Mouse (Mus musculus): ENCODE data around the gene Cacna1d.

Cacna1d gene

GRCm38 (mm10) chr14:30022471-30022870 lies 468.8 kb downstream of the Cacna1d start:
- DNase-seq (ENCODE audit: low read depth, low spot score) = no peak

GRCm38 (mm10) chr14:30019792-30020575 lies 471.3 kb downstream of the Cacna1d start:
- no peak for DNase-seq (ENCODE audit: low read depth, low spot score)

- DNase-seq (ENCODE audit: low read depth, low spot score) = no peak
Measured at GRCm38 (mm10) chr14:30019375-30019774, 471.9 kb downstream of the Cacna1d start.

GRCm38 (mm10) chr14:30018846-30019245 lies 472.4 kb downstream of the Cacna1d start:
- no peak for DNase-seq (ENCODE audit: low read depth, low spot score)

- DNase-seq (ENCODE audit: low read depth, low spot score) = no peak
Measured at GRCm38 (mm10) chr14:30018463-30018801, 472.8 kb downstream of the Cacna1d start.

- no peak for DNase-seq (ENCODE audit: low read depth, low spot score)
Measured at GRCm38 (mm10) chr14:30017794-30018462, 473.3 kb downstream of the Cacna1d start.

- DNase-seq (ENCODE audit: low read depth, low spot score) = no peak
Measured at GRCm38 (mm10) chr14:30016666-30017065, 474.6 kb downstream of the Cacna1d start.

GRCm38 (mm10) chr14:30015008-30015407 lies 476.2 kb downstream of the Cacna1d start:
- no peak for DNase-seq (ENCODE audit: low read depth, low spot score)

GRCm38 (mm10) chr14:30014487-30014886 lies 476.8 kb downstream of the Cacna1d start:
- peak; percentile 51 for DNase-seq (ENCODE audit: low read depth, low spot score)

- peak; percentile 26 for DNase-seq (ENCODE audit: low read depth, low spot score)
Measured at GRCm38 (mm10) chr14:30011886-30012560, 479.2 kb downstream of the Cacna1d start.

- DNase-seq (ENCODE audit: low read depth, low spot score) = peak; percentile 32
Measured at GRCm38 (mm10) chr14:30009864-30010560, 481.2 kb downstream of the Cacna1d start.

- peak; percentile 44 for DNase-seq (ENCODE audit: low read depth, low spot score)
Measured at GRCm38 (mm10) chr14:30008733-30009575, 482.3 kb downstream of the Cacna1d start, which contains the start of the genes Il17rb and Chdh. Gene Il17rb (minus strand): TSS chr14:30008896. Gene Chdh (plus strand): TSS chr14:30009023.

- no peak for DNase-seq (ENCODE audit: low read depth, low spot score)
Measured at GRCm38 (mm10) chr14:29999475-29999811, 491.8 kb downstream of the Cacna1d start.

GRCm38 (mm10) chr14:29998747-29999474 lies 492.3 kb downstream of the Cacna1d start:
- DNase-seq (ENCODE audit: low read depth, low spot score) = no peak

GRCm38 (mm10) chr14:29997345-29997744 lies 493.9 kb downstream of the Cacna1d start:
- no peak for DNase-seq (ENCODE audit: low read depth, low spot score)

GRCm38 (mm10) chr14:29996000-29996751 lies 495.1 kb downstream of the Cacna1d start:
- DNase-seq (ENCODE audit: low read depth, low spot score) = no peak

GRCm38 (mm10) chr14:29994976-29995375 lies 496.3 kb downstream of the Cacna1d start:
- DNase-seq (ENCODE audit: low read depth, low spot score) = no peak
